Mouse (Mus musculus) liver, postnatal 0 days (tissue): ENCODE measurements around the gene Pou6f1.

ENCODE experiments used
- CTCF ChIP-seq: sonication (generic); IDR thresholded peaks from 2 replicates; pipeline ENCODE4 v1.5.1; 2016; ENCODE audit warnings: antibody characterized with exemption, low read depth
- EP300 ChIP-seq: IDR thresholded peaks from 2 replicates; pipeline ENCODE4 v1.6.1; 2016; ENCODE audit warnings: antibody characterized with exemption, low read depth, mild to moderate bottlenecking

- TF ChIP-seq CTCF (no peak), EP300 (no peak)
These were observed 11.5 kb downstream of the Pou6f1 start for GRCm38 (mm10) chr15:100588297-100588696.
